Mouse (Mus musculus) myocyte (in vitro differentiated cells): Measurements from ENCODE around the gene H2afy.

Source experiments
- MAX ChIP-seq: IDR thresholded peaks from one replicate; pipeline ENCODE4 v1.6.1; 2011; ENCODE audit warnings: low read depth, mild to moderate bottlenecking, control low read depth
- MYOD1 ChIP-seq, 3 experiments: IDR thresholded peaks; one replicate each; pipeline ENCODE4 v1.6.1; 2011; ENCODE audit warnings: control low read depth in 2 of 3, low read depth in 2 of 3, mild to moderate bottlenecking in 2 of 3, moderate library complexity in 1 of 3; ENCODE audit not compliant: insufficient read length in 2 of 3, control insufficient read depth in 1 of 3
- POLR2A ChIP-seq: IDR thresholded peaks from one replicate; pipeline ENCODE4 v1.6.1; 2011; ENCODE audit warnings: low read depth, mild to moderate bottlenecking, control low read depth, moderate library complexity; ENCODE audit not compliant: insufficient read length
- POLR2AphosphoS2 ChIP-seq: IDR thresholded peaks from one replicate; pipeline ENCODE4 v1.6.1; 2011; ENCODE audit warnings: low read depth, control low read depth; ENCODE audit not compliant: insufficient read length
- TCF3 ChIP-seq: IDR thresholded peaks from one replicate; pipeline ENCODE4 v1.6.1; 2011; ENCODE audit warnings: low read depth, control low read depth; ENCODE audit not compliant: insufficient read length
- USF1 ChIP-seq: IDR thresholded peaks from one replicate; pipeline ENCODE4 v1.6.1; 2011; ENCODE audit warnings: low read depth, mild to moderate bottlenecking, control low read depth, moderate library complexity

DNA sequence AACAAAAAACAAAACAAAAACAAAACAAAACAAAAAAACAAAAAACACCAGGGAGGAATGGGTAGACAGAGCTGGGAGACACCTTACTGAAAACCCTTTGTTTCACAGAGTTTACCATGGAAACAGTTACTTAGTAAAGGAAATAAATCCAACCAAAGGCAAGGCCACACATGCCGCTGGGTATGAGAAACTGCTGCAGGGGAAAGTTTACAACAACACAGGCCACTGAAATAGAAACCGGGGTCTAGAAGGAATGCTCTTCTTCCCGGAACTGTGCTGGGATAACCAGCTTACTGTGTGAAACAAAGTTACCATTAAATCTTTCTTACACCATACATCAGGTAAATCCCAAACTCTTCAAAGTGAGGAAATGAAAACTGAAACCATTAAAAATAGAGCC lies 20.3 kb downstream of the H2afy start:
- TF ChIP-seq POLR2A (no peak), MYOD1 (IDR thresholded peaks at IDR 0.05; ENCODE audit: control insufficient read depth in 1 of 3, insufficient read length in 2 of 3, low read depth in 2 of 3) (no peak), MAX (no peak), USF1 (no peak), TCF3 (no peak), POLR2AphosphoS2 (no peak)
